ENCODE assay signal across 27 mouse cellular contexts in the genomic region with DNA sequence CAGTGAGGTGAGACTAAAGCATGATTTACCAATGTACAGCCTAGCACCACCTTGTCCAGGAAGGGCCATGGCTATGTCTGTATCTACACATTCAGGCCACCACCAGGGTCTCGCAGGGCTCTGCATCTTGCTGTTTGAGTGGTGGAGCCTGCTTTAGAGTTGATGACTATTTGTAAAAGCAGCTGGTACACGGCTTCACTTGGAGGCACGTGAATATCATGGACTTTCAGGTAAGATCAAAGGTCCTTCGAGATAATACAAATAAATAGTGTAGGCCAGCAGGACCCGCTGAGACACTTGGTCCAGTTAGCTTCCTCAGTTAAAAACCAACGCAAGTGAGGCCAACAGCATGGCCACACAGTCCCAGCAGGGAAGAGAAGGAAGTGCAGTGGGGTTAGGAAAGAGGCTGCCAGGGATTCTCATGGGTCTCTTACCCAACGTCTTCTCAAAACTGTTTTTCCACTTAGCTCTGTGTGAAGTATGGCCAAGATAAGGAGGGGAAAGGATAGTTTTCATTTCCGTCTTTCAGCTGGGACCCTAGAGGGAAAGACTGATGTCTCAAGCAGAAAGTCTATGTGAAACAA. TPM values are rescaled to one million over a fixed set of nuclear protein-coding genes. Genes with fewer than 3 reads are reported as not detected.
DNase-seq lines count a peak whose midpoint lies in the region; ATAC-seq and TF ChIP-seq lines count a peak whose summit lies in the region.
"Had no signal": no experiment of that assay in that cellular context is flagged by ENCODE, and none has a peak within 500 bp of the region (broad histone marks: within the 10 kb centered on the region; RNA-seq: fewer than 3 reads in every experiment).

No protein-coding gene starts in this region.

- no peak overlapping the region for H3K4me2 ChIP-seq in liver, embryonic 11.5 days
- H3K4me2 ChIP-seq: hindbrain, embryonic 13.5 days; limb, embryonic 15.5 days; neural tube, embryonic 15.5 days had no signal

- no peaks in the 10 kb centered on the region for H3K27me3 ChIP-seq in liver, adult 2 months (ENCODE audit: control insufficient read depth, insufficient read depth, low read length)
- no peaks in the 10 kb centered on the region for H3K27me3 ChIP-seq in liver, embryonic 11.5 days (replicated peaks; ENCODE audit: control insufficient read depth, insufficient read depth, low read length)
- H3K27me3 ChIP-seq: limb, embryonic 15.5 days had no signal

- DNase-seq in gastrocnemius, adult 2 months: no peak
- no peak for DNase-seq in gastrocnemius, postnatal 36 days
- peak; percentile 92 for DNase-seq in liver, adult 2 months (ENCODE audit: extremely low read depth, low read depth, low spot score)
- no peak for DNase-seq in liver, embryonic 11.5 days (ENCODE audit: low spot score)
- no peak for DNase-seq in urinary bladder, postnatal 25 days (ENCODE audit: low spot score)
- no peak for DNase-seq in gastrocnemius, postnatal 10 days
- DNase-seq: adrenal gland, adult 8-10 months; cerebellum, adult 11 months; cerebellum, postnatal 14 days; forebrain, postnatal 0 days; kidney, postnatal 14 days; thymus, postnatal 36 days had no signal

- intact Hi-C loops in gastrocnemius, adult 2 months (cut with DNase I): loop anchor here (5.0 to 10.0 kb wide), 2 partner anchors 107 to 361 kb away; a partner anchor contains a TSS
- intact Hi-C loops in gastrocnemius, postnatal 36 days (cut with DNase I): loop anchor here (1.0 kb wide), 1 partner anchor 230 kb away; no protein-coding TSS in a partner anchor

- H3K9ac ChIP-seq in liver, adult 2 months (ENCODE audit: low read depth, low read length): no peak overlapping the region
- no peak overlapping the region for H3K9ac ChIP-seq in liver, embryonic 11.5 days (ENCODE audit: low read depth, low read length)
- H3K9ac ChIP-seq: forebrain, postnatal 0 days; hindbrain, embryonic 13.5 days; limb, embryonic 15.5 days; neural tube, embryonic 15.5 days had no signal

- no peak for ATAC-seq in liver, embryonic 11.5 days (replicated peaks; ENCODE audit: low FRiP score)
- peak; percentile 36 for ATAC-seq in megakaryocyte, adult 5-6 weeks (ENCODE audit: poor library complexity, severe bottlenecking)
- ATAC-seq: forebrain, postnatal 0 days; inflammation-experienced regulatory T-cells, adult 6 months; midbrain, embryonic 16.5 days had no signal

- no peak for TF ChIP-seq POLR2A in liver, adult 2 months (IDR thresholded peaks at IDR 0.05; ENCODE audit: extremely low read depth, insufficient read depth, low read length)

- no peaks in the 10 kb centered on the region for H3K9me3 ChIP-seq in liver, embryonic 11.5 days (ENCODE audit: control insufficient read depth, low read length)
- H3K9me3 ChIP-seq: forebrain, embryonic 10.5 days; hindbrain, embryonic 13.5 days; limb, embryonic 15.5 days; neural tube, embryonic 15.5 days had no signal

- no peak overlapping the region for H3K4me3 ChIP-seq in gastrocnemius, adult 2 months
- H3K4me3 ChIP-seq in liver, adult 2 months (ENCODE audit: insufficient read depth, low read depth, low read length): no peak overlapping the region
- H3K4me3 ChIP-seq in liver, embryonic 11.5 days (ENCODE audit: low read depth, low read length): no peak overlapping the region
- no peak overlapping the region for H3K4me3 ChIP-seq in brown adipose tissue, adult 24 weeks (ENCODE audit: insufficient read depth, low read depth, low read length)
- H3K4me3 ChIP-seq: forebrain, embryonic 10.5 days; heart, adult 2 months; hindbrain, embryonic 13.5 days; limb, embryonic 15.5 days; neural tube, embryonic 15.5 days had no signal

- H3K4me1 ChIP-seq in liver, adult 2 months (ENCODE audit: control insufficient read depth, insufficient read depth, low read length): peaks cover 5% of the 10 kb centered on the region; the same call in 1 of the 2 replicates
- H3K4me1 ChIP-seq in liver, embryonic 11.5 days (replicated peaks; ENCODE audit: control insufficient read depth, insufficient read depth, low read length): peaks cover 21% of the 10 kb centered on the region
- peaks cover 7% of the 10 kb centered on the region; the same call in 1 of the 2 replicates for H3K4me1 ChIP-seq in brown adipose tissue, adult 24 weeks (ENCODE audit: control insufficient read depth, insufficient read depth, insufficient read length, low read length)
- H3K4me1 ChIP-seq: hindbrain, embryonic 13.5 days had no signal

- peak overlapping the region; percentile 43 for H3K27ac ChIP-seq in gastrocnemius, adult 2 months
- peak overlapping the region; percentile 63 for H3K27ac ChIP-seq in liver, adult 2 months (replicated peaks; ENCODE audit: insufficient read depth, low read depth, low read length)
- no peak overlapping the region for H3K27ac ChIP-seq in liver, embryonic 11.5 days (ENCODE audit: low read depth, low read length)
- 0 out of 2 replicates have a peak overlapping the region, but pooled peaks have one; percentile 13 for H3K27ac ChIP-seq in brown adipose tissue, adult 24 weeks (replicated peaks; ENCODE audit: low read depth, low read length)
- H3K27ac ChIP-seq: forebrain, embryonic 10.5 days; heart, adult 2 months; hindbrain, embryonic 13.5 days; limb, embryonic 15.5 days; neural tube, embryonic 15.5 days; stomach, postnatal 0 days had no signal

- 30% methylated on average over 8 of the region's 8 CpGs for WGBS in liver, adult 2 months
- WGBS in liver, embryonic 11.5 days: 77% methylated on average over 8 of the region's 8 CpGs

- no peak for TF ChIP-seq CTCF in gastrocnemius, adult 2 months (IDR thresholded peaks at IDR 0.05)
- no peak for TF ChIP-seq CTCF in liver, adult 2 months (IDR thresholded peaks at IDR 0.05; ENCODE audit: low read depth, low read length)

- H3K79me2 ChIP-seq in liver, adult 2 months (ENCODE audit: control insufficient read depth, insufficient read depth, low read length): no peaks in the 10 kb centered on the region; the same call in 1 of the 2 replicates

- H3K36me3 ChIP-seq in liver, adult 2 months (ENCODE audit: control insufficient read depth, insufficient read depth, low read length): no peaks in the 10 kb centered on the region
- peaks cover 2% of the 10 kb centered on the region; the same call in 1 of the 2 replicates for H3K36me3 ChIP-seq in liver, embryonic 11.5 days (ENCODE audit: control insufficient read depth, insufficient read depth, low read length)
- H3K36me3 ChIP-seq: hindbrain, embryonic 13.5 days; neural tube, embryonic 15.5 days had no signal

RNA-seq across cellular contexts. Expression of a gene that starts 22.5 kb away (rescaled TPM):
- total RNA-seq in gastrocnemius, adult 2 months (2021): 10 to 100 TPM; 41.2 to 54.4 TPM
- 10 to 100 TPM; 33.7 to 42.7 TPM for total RNA-seq in gastrocnemius, postnatal 36 days (2021)
- 20.5 and 26.3 TPM in 2 replicates for total RNA-seq in liver, adult 2 months (2014; rRNA removed)
- 17.1 and 18.4 TPM in 2 replicates for polyA plus RNA-seq in liver, adult 2 months (2012; rRNA removed)
- polyA plus RNA-seq in liver, embryonic 11.5 days (2014; fragmentation: Nextera tagmentation; extraction: Ambion mirVana): 95.0 and 103 TPM in 2 replicates
- 41.7 and 48.0 TPM in 2 replicates for polyA plus RNA-seq in brown adipose tissue, adult 24 weeks (2012; ENCODE audit: insufficient read depth, insufficient read length, missing spikeins)
- total RNA-seq in megakaryocyte, adult 5-6 weeks (2015): 31.1 and 38.0 TPM in 2 replicates
- 81.2 and 102 TPM in 2 replicates for total RNA-seq in megakaryocyte, adult 5-6 weeks (2017)
- total RNA-seq in gastrocnemius, postnatal 10 days (2021): 10 to 100 TPM; 48.0 to 48.7 TPM

RNA-seq across cellular contexts. Expression of a gene that starts 22.6 kb away (rescaled TPM):
- not detected for total RNA-seq in gastrocnemius, adult 2 months (2021)
- total RNA-seq in gastrocnemius, postnatal 36 days (2021): not detected
- total RNA-seq in liver, adult 2 months (2014; rRNA removed): not detected in 2 replicates
- polyA plus RNA-seq in liver, adult 2 months (2012; rRNA removed): not detected in 2 replicates
- not detected in 2 replicates for polyA plus RNA-seq in liver, embryonic 11.5 days (2014; fragmentation: Nextera tagmentation; extraction: Ambion mirVana)
- polyA plus RNA-seq in brown adipose tissue, adult 24 weeks (2012; ENCODE audit: insufficient read depth, insufficient read length, missing spikeins): not detected in 2 replicates
- total RNA-seq in megakaryocyte, adult 5-6 weeks (2015): not detected in 2 replicates
- not detected in 2 replicates for total RNA-seq in megakaryocyte, adult 5-6 weeks (2017)
- total RNA-seq in gastrocnemius, postnatal 10 days (2021): not detected
- total RNA-seq: adrenal gland, adult 8-10 months; forebrain, postnatal 0 days; gastrocnemius, adult 18-20 months; heart, adult 2 months; left cerebral cortex, adult 18-20 months; left cerebral cortex, postnatal 36 days had no signal
- polyA plus RNA-seq: forebrain, embryonic 10.5 days; heart, adult 2 months; heart, postnatal 0 days; hindbrain, embryonic 13.5 days; limb, embryonic 15.5 days; lung, embryonic 16.5 days; midbrain, embryonic 16.5 days; neural tube, embryonic 15.5 days; stomach, postnatal 0 days had no signal

RNA-seq across cellular contexts. Expression of a gene that starts 41.5 kb away (rescaled TPM):
- total RNA-seq in gastrocnemius, adult 2 months (2021): not detected
- total RNA-seq in gastrocnemius, postnatal 36 days (2021): not detected
- total RNA-seq in liver, adult 2 months (2014; rRNA removed): not detected in 2 replicates
- not detected in 2 replicates for polyA plus RNA-seq in liver, adult 2 months (2012; rRNA removed)
- not detected in 2 replicates for polyA plus RNA-seq in liver, embryonic 11.5 days (2014; fragmentation: Nextera tagmentation; extraction: Ambion mirVana)
- not detected in 2 replicates for polyA plus RNA-seq in brown adipose tissue, adult 24 weeks (2012; ENCODE audit: insufficient read depth, insufficient read length, missing spikeins)
- not detected in 2 replicates for total RNA-seq in megakaryocyte, adult 5-6 weeks (2015)
- not detected in 2 replicates for total RNA-seq in megakaryocyte, adult 5-6 weeks (2017)
- total RNA-seq in gastrocnemius, postnatal 10 days (2021): not detected
- total RNA-seq: adrenal gland, adult 8-10 months; forebrain, postnatal 0 days; heart, adult 2 months; left cerebral cortex, adult 18-20 months; left cerebral cortex, postnatal 36 days had no signal
- polyA plus RNA-seq: forebrain, embryonic 10.5 days; forebrain, postnatal 0 days; heart, adult 2 months; heart, postnatal 0 days; hindbrain, embryonic 13.5 days; inflammation-experienced regulatory T-cells, adult 6 months; lung, embryonic 16.5 days; midbrain, embryonic 16.5 days; neural tube, embryonic 15.5 days; stomach, postnatal 0 days had no signal

RNA-seq across cellular contexts. Expression of a gene that starts 49.7 kb away (rescaled TPM):
- total RNA-seq in gastrocnemius, adult 2 months (2021): not detected
- not detected for total RNA-seq in gastrocnemius, postnatal 36 days (2021)
- total RNA-seq in liver, adult 2 months (2014; rRNA removed): not detected in 2 replicates
- polyA plus RNA-seq in liver, adult 2 months (2012; rRNA removed): not detected in 2 replicates
- not detected in 2 replicates for polyA plus RNA-seq in liver, embryonic 11.5 days (2014; fragmentation: Nextera tagmentation; extraction: Ambion mirVana)
- polyA plus RNA-seq in brown adipose tissue, adult 24 weeks (2012; ENCODE audit: insufficient read depth, insufficient read length, missing spikeins): not detected in 2 replicates
- total RNA-seq in megakaryocyte, adult 5-6 weeks (2015): not detected in 2 replicates
- total RNA-seq in megakaryocyte, adult 5-6 weeks (2017): not detected in 2 replicates
- not detected for total RNA-seq in gastrocnemius, postnatal 10 days (2021)
- total RNA-seq: adrenal gland, adult 8-10 months; gastrocnemius, adult 18-20 months; heart, adult 2 months had no signal
- polyA plus RNA-seq: forebrain, embryonic 10.5 days; heart, adult 2 months; heart, postnatal 0 days; hindbrain, embryonic 13.5 days; inflammation-experienced regulatory T-cells, adult 6 months; limb, embryonic 15.5 days; lung, embryonic 16.5 days; neural tube, embryonic 15.5 days; stomach, postnatal 0 days had no signal

RNA-seq across cellular contexts. Expression of a gene that starts 57.9 kb away (rescaled TPM):
- total RNA-seq in gastrocnemius, adult 2 months (2021): not detected
- total RNA-seq in gastrocnemius, postnatal 36 days (2021): not detected
- total RNA-seq in liver, adult 2 months (2014; rRNA removed): not detected in 2 replicates
- polyA plus RNA-seq in liver, adult 2 months (2012; rRNA removed): not detected in 2 replicates
- polyA plus RNA-seq in liver, embryonic 11.5 days (2014; fragmentation: Nextera tagmentation; extraction: Ambion mirVana): not detected in 2 replicates
- polyA plus RNA-seq in brown adipose tissue, adult 24 weeks (2012; ENCODE audit: insufficient read depth, insufficient read length, missing spikeins): not detected in 2 replicates
- total RNA-seq in megakaryocyte, adult 5-6 weeks (2015): not detected in 2 replicates
- total RNA-seq in megakaryocyte, adult 5-6 weeks (2017): not detected in 2 replicates
- not detected for total RNA-seq in gastrocnemius, postnatal 10 days (2021)
- total RNA-seq: adrenal gland, adult 8-10 months; forebrain, postnatal 0 days; heart, adult 2 months; left cerebral cortex, adult 18-20 months; left cerebral cortex, postnatal 36 days had no signal
- polyA plus RNA-seq: forebrain, embryonic 10.5 days; forebrain, postnatal 0 days; heart, adult 2 months; heart, postnatal 0 days; hindbrain, embryonic 13.5 days; inflammation-experienced regulatory T-cells, adult 6 months; lung, embryonic 16.5 days; midbrain, embryonic 16.5 days had no signal
